Mouse (Mus musculus) heart, adult 2 months (tissue): ENCODE data around the gene Nr6a1.

Experiments used
- CTCF ChIP-seq: fragments of 200-600 bp; IDR thresholded peaks from 2 replicates; pipeline ENCODE4 v1.8.1; 2022; ENCODE audit warnings: antibody characterized with exemption, mild to moderate bottlenecking, moderate library complexity
- EP300 ChIP-seq: fragments of 200-500 bp; IDR thresholded peaks from 2 replicates; pipeline ENCODE4 v1.6.1; 2011; ENCODE audit warnings: low read depth, low read length, control low read depth; ENCODE audit not compliant: insufficient read depth
- POLR2A ChIP-seq: fragments of 200-500 bp; IDR thresholded peaks from 2 replicates; pipeline ENCODE4 v1.6.1; 2011; ENCODE audit warnings: mild to moderate bottlenecking, low read depth, low read length, control low read depth; ENCODE audit not compliant: insufficient read depth

DNA sequence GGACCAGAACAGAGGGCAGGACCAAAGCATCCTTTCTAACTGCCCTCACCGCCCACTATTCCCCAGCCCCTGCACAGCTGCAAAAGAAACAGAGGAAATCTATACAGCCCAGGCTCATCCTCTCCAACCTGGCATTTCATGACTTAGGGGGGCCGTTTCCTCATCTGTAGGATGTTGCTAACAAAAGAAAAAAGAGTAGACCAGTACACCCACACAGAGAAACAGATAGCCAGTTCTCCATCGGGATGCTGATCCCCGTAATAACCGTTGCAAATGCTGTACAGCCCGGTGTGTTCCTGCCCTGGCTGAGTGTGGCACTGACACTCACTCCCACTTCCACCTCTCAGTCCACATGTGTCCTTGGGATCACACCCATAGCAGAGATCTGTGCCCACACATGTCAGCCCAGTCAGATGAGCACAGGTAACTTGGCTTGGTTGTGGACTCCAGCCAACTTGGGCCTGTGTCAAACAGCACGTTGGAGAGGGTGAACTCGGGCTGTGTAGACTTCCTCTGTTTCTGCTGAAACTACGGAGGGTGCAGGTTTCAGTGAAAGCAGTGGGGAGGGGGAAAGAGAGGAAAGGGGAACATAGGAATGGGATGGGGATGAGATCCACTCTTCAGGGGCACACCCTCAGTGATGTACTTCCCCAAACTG is 9.4 kb upstream of the Nr6a1 start:
- TF ChIP-seq CTCF = no peak
- TF ChIP-seq POLR2A = no peak
- no peak for TF ChIP-seq EP300
